Mouse (Mus musculus): Measurements from ENCODE around the gene Chst8.

The Chst8 gene

DNA sequence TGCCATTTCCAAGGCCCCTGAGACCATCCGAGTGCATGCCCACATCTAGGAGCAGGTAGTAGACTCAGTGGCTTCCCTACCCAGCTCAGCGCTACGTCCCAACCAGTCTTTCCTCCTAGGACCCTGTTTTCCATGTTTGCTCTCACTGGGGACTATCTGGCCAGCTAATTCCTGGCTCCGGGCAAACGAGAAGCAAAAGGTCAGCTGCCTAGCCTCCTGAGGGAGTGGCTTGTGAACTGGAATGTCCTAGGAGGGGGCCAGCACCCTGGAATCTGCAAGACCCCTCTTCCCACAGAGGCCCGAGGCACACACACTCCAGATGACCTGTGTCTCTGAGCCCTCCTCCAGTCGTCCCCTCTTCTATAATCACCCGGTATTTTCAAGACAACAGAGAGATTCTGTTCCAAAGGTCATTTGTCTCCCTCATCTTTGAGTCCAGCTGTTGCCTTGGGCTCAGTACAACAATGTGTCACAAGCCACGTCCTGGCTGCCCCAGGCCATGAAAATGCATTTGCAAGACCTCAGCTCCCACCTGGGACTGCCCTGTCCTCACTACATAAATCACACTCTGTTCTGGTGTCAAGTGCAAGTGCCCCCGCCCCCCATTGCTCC is 60.3 kb downstream of the Chst8 start:
- no peak for DNase-seq (ENCODE audit: low spot score in 2 of 2)

GRCm38 (mm10) chr7:34750350-34750749 is 62.2 kb downstream of the Chst8 start:
- no peak for DNase-seq (ENCODE audit: low spot score in 2 of 2)

DNA sequence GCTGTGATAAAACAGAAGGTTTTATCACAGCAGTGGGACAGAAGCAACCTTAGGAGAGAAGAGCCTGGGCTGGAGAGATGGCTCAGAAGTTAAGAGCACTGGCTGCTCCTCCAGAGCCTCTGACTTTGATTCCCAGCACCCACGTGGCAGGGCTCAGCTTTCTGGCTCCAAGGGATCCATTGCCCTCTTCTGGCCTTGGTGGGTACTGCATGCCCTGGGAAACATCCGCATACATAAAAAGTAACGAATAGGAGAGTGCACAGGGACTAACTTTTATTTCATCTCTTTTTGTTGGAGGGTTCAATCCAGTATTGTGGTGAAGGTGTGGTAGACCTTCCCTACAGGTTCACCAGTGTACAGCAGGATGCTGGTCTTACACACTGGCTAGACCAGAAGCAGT is 62.8 kb downstream of the Chst8 start:
- peak in 1 of 2 experiments; percentile 48 for DNase-seq (ENCODE audit: low spot score in 2 of 2)

DNA sequence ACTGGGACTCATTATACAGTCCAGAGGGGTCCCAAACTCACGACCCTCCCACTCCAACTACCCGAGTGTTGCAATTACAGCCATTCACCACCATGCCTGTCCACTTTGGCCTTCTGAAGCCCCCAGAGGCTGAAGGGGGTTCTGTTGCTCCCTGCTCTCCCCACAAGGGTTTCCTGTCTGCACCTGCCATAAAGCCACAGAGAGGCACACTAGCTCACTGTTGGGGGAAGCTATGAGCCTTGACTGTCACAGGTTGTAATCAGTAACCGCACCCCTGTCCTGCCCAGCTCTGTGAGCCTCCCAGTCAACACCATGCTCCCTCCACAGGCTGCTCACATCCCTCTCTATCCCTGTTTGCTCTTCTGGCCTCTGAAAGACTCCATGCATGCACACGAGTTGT is 64.0 kb downstream of the Chst8 start:
- no peak for DNase-seq (ENCODE audit: low spot score in 2 of 2)

DNA sequence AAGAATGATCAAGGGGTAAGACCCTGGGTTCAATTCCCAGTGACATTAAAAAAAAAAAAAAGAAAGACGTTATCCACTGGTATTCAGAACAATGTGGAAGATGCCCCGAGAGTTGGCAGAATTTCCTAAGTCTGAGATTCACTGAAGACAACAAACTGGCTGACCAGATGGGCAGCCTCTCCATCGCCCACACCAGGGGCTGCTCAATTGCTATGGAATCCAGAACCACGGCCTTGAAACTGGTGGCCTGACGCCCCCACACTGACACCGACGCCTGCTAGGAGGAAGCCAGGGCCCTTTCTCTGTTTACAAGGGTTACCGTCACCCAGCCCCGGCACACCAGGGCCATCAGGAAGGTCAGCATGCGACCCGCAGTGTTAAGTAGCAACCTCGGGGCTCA is 64.8 kb downstream of the Chst8 start:
- no peak for DNase-seq (ENCODE audit: low spot score in 2 of 2)

- no peak for DNase-seq (ENCODE audit: low spot score in 2 of 2)
Measured at GRCm38 (mm10) chr7:34746586-34746985, 65.9 kb downstream of the Chst8 start.

DNA sequence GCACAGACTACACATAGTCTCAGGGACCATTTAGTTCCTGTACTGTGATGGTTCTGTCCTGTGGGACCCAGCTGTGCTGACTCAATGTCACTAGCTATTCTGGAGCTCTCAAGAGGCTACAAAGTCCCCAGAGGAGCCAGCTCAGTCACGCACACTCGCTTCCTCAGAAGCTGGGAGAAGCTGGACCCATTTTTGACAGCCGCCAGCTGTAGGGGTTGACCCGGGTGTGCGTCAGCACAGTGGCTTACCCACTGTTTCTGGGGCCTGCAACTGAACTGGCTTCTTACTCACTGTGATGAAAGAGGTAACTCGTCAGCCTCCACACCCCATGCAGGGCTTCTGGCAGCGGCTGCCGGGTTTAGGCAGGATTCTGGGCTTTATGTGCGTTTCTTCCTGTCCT is 66.3 kb downstream of the Chst8 start:
- DNase-seq (ENCODE audit: low spot score in 2 of 2) = no peak

DNA sequence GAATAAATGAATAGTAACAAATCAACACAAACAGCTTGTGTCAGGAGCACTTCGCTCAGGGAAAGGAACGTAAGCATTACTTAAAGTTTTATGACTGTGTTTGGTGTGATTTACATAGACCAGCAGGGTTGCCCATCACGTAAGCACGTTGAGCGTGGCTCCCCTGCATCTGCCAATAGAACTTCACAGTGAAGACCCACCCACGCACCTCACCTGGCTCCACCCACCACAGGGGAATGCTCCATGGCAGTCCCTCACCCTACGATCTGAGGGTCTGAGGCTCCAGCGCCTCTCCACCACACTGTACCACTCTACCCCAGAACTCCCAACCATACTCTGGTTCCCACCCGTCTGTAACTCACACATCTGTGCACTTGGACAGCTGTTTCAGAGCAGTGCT is 67.1 kb downstream of the Chst8 start:
- no peak for DNase-seq (ENCODE audit: low spot score in 2 of 2)

DNA sequence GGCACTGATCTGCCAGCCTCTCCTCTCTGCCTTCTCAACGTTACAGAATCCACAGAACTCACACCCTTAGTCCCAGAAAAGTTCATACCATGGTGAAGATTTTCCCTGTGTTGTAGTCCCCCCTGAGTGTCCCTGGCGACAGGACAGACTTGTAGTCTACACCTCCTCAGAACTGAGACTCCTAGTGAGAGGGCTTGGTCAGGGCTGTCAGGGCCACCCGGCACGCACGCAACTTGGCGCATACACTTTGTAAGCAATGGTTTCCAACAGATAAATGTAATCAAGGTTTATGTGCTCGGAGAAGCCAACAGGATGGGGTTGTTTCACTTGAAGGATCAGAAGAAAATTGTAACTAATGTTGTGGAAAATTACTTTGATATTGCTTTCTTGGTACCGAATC is 67.5 kb downstream of the Chst8 start:
- DNase-seq (ENCODE audit: low spot score in 2 of 2) = no peak

GRCm38 (mm10) chr7:34743411-34744085 is 69.0 kb downstream of the Chst8 start:
- no peak for DNase-seq (ENCODE audit: low spot score in 2 of 2)

GRCm38 (mm10) chr7:34739371-34739770 is 73.1 kb downstream of the Chst8 start:
- DNase-seq (ENCODE audit: low spot score in 2 of 2) = no peak

DNA sequence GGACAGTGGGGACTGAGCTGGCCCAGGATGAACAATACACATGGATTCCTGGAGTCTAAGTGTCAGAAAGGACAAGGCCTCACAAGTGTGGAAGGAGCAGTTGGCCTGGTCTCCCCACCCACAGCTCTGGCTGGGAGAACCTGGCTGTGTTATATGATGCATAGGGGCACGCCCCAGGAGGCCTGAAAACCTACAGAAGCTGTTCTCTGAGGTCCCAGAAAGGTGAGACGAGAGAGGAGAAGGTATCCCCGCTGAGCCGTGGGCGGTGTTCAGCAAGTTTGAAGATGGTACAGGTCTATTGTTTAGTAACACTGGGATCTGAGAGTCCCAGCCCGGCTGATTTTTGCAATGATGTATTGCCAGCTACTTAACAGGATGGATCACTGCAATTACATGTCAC is 75.3 kb downstream of the Chst8 start:
- DNase-seq (ENCODE audit: low spot score in 2 of 2) = no peak

DNA sequence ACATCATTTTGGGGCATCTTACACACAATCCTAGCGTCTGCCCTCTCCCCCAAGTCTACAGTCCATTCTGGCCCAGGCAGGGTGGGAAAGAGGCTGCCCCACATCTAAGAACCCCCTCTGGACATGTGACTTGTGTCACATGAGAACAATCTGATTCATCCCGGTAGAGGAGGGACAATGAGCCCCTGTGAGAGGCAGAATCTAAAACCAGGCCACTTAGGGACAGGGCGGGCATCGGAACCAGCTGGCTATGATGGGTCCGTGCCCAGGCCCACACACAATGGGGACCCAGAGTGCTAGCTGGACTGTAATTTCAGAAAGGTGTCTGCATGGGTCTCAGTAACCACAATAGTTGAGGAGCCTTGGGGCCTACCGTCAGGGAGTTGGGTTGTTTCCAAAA is 78.2 kb downstream of the Chst8 start:
- DNase-seq (ENCODE audit: low spot score in 2 of 2) = no peak

- no peak for DNase-seq (ENCODE audit: low spot score in 2 of 2)
Measured at GRCm38 (mm10) chr7:34728931-34729330, 83.6 kb downstream of the Chst8 start.

DNA sequence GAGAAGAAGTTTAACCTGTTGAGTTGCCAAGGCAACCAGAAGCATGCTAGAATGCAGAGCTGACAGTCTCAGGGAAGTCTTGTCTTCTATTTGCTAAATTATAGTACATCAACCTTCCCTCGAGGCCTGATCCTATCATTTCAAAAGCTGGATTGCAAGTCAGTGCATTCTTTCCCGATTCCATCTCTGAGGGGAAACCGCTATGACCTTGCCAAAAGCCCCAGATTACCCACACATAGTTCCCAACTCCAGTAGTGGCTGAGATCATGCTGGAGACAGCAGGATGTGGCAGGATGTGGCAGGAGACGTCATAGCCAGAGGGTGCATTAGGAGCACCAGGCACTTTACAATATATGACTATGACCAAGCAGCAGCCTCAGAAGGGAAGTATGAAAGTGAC is 87.3 kb downstream of the Chst8 start:
- DNase-seq (ENCODE audit: low spot score in 2 of 2) = no peak

- no peak for DNase-seq (ENCODE audit: low spot score in 2 of 2)
Measured at GRCm38 (mm10) chr7:34722551-34723230, 89.8 kb downstream of the Chst8 start.

GRCm38 (mm10) chr7:34722151-34722550 is 90.4 kb downstream of the Chst8 start:
- no peak for DNase-seq (ENCODE audit: low spot score in 2 of 2)

- no peak for DNase-seq (ENCODE audit: low spot score in 2 of 2)
Measured at GRCm38 (mm10) chr7:34721650-34722048, 90.9 kb downstream of the Chst8 start.

- DNase-seq (ENCODE audit: low spot score in 2 of 2) = no peak
Measured at GRCm38 (mm10) chr7:34720882-34721649, 91.4 kb downstream of the Chst8 start.

DNA sequence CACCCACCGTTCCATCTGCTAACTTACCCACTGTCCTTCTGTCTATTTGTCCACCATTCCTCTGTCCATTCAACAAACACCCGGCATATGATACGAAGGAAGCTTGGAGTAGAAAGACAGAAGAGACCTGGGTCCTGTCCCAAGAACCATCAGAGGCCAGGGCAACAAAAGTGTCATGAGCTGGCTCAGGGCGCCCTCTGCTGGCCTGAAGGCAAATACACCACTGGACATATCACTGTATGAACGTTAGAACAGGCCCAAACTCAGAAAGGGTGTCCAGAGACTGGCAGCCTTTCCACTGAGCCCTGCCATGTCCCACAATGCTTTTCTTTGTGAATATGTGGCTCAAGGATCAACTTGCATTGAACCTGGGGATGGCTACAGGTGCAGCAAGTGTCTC is 92.9 kb downstream of the Chst8 start:
- peak; percentile 49 to 78 for DNase-seq (ENCODE audit: low spot score in 2 of 2)

- no peak for DNase-seq (ENCODE audit: low spot score in 2 of 2)
Measured at GRCm38 (mm10) chr7:34718651-34719050, 93.9 kb downstream of the Chst8 start.

DNA sequence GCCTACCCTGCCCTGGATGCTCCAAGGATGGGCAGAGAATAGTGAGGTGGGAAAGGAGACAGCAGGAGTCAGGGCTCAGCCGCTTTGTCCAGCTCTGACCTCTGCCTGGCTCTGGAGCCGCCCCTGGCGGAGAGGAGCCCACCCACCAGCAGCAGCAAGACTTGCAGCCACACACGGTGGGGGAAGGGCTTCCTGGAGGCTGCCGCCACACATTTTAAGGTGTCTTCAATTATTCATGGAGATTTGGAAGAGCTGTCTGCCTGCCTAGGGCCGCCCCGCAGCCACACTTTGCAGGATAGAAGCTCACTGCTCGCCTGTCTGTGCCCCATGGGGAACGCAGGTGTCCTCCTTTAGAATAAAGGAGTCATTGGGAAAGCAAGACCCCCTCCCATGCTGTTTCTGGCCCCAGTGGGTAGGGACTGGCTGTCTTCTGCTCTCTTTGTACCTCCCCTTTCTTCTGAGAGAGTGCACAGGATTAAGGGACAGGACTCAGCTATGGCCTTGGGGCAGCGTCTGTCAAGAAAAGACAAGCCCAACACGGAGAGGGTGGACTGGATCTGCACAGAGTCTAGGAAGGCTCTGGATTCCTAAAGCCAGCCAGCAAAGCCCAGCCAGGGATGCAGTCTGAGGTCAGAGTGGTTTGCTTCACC is 95.2 kb downstream of the Chst8 start:
- no peak for DNase-seq (ENCODE audit: low spot score in 2 of 2)
